Mouse (Mus musculus): ENCODE results near the gene Dlx1. TPM values are rescaled to one million over a fixed set of nuclear protein-coding genes. Genes with fewer than 3 reads are reported as not detected.

The Dlx1 gene
- polyA plus RNA-seq, 1 experiment: 0.64 TPM

- TF ChIP-seq MYOD1 (IDR thresholded peaks at IDR 0.05; ENCODE audit: control insufficient read depth in 1 of 3, insufficient read length in 2 of 3, low read depth in 2 of 3) (no peak), SRF (IDR thresholded peaks at IDR 0.05; ENCODE audit: control insufficient read depth, insufficient read length, low read depth) (no peak), E2F4 (IDR thresholded peaks at IDR 0.05; ENCODE audit: insufficient read depth) (no peak), TCF3 (IDR thresholded peaks at IDR 0.05; ENCODE audit: insufficient read length, low read depth) (no peak), MYOG (IDR thresholded peaks at IDR 0.05; ENCODE audit: control insufficient read depth in 1 of 3, insufficient read depth in 1 of 3, insufficient read length in 2 of 3, low read depth in 2 of 3) (no peak), REST (IDR thresholded peaks at IDR 0.05; ENCODE audit: insufficient read depth, insufficient read length) (no peak), POLR2AphosphoS2 (IDR thresholded peaks at IDR 0.05; ENCODE audit: insufficient read length, low read depth) (no peak)
- Histone ChIP-seq H3K27me3 (ENCODE audit: control insufficient read depth, insufficient read depth, insufficient read length) (no peaks in the 10 kb centered on the region), H3K4me2 (ENCODE audit: low read depth) (no peak overlapping the region), H3K79me2 (ENCODE audit: control insufficient read depth, insufficient read depth) (no peaks in the 10 kb centered on the region), H3ac (ENCODE audit: control insufficient read depth, insufficient read length) (no peak overlapping the region), H3K4me3 (no peak overlapping the region), H3K36me3 (ENCODE audit: control insufficient read depth, insufficient read depth) (no peaks in the 10 kb centered on the region)
Observed at GRCm38 (mm10) chr2:71491295-71491694, 36.6 kb upstream of the Dlx1 start.

GRCm38 (mm10) chr2:71493161-71493683 lies 34.7 kb upstream of the Dlx1 start:
- Histone ChIP-seq H3K36me3 (ENCODE audit: control insufficient read depth, insufficient read depth) (no peaks in the 10 kb centered on the region), H3K4me2 (ENCODE audit: low read depth) (no peak overlapping the region), H3K27me3 (ENCODE audit: control insufficient read depth, insufficient read depth, insufficient read length) (no peaks in the 10 kb centered on the region), H3ac (ENCODE audit: control insufficient read depth, insufficient read length) (no peak overlapping the region), H3K79me2 (ENCODE audit: control insufficient read depth, insufficient read depth) (no peaks in the 10 kb centered on the region), H3K4me3 (no peak overlapping the region)
- no peak for TF ChIP-seq TCF12 (IDR thresholded peaks at IDR 0.05; ENCODE audit: insufficient read depth, poor library complexity, severe bottlenecking)
- TF ChIP-seq TCF3 (IDR thresholded peaks at IDR 0.05; ENCODE audit: insufficient read length, low read depth): no peak
- TF ChIP-seq CEBPB (IDR thresholded peaks at IDR 0.05; ENCODE audit: insufficient read depth, poor library complexity, severe bottlenecking): no peak
- no peak for TF ChIP-seq MYOG (IDR thresholded peaks at IDR 0.05; ENCODE audit: control insufficient read depth in 1 of 3, insufficient read depth in 1 of 3, insufficient read length in 2 of 3, low read depth in 2 of 3)
- no peak for TF ChIP-seq USF1 (IDR thresholded peaks at IDR 0.05; ENCODE audit: low read depth)
- no peak for TF ChIP-seq SRF (IDR thresholded peaks at IDR 0.05; ENCODE audit: control insufficient read depth, insufficient read length, low read depth)
- no peak for TF ChIP-seq POLR2AphosphoS2 (IDR thresholded peaks at IDR 0.05; ENCODE audit: insufficient read length, low read depth)
- TF ChIP-seq E2F4 (IDR thresholded peaks at IDR 0.05; ENCODE audit: insufficient read depth): no peak
- no peak for TF ChIP-seq POLR2A (IDR thresholded peaks at IDR 0.05; ENCODE audit: insufficient read length, low read depth)
- TF ChIP-seq MAX (IDR thresholded peaks at IDR 0.05; ENCODE audit: low read depth): no peak
- no peak for TF ChIP-seq REST (IDR thresholded peaks at IDR 0.05; ENCODE audit: insufficient read depth, insufficient read length)
- no peak for TF ChIP-seq MYOD1 (IDR thresholded peaks at IDR 0.05; ENCODE audit: control insufficient read depth in 1 of 3, insufficient read length in 2 of 3, low read depth in 2 of 3)

GRCm38 (mm10) chr2:71494503-71494902 lies 33.4 kb upstream of the Dlx1 start:
- H3K4me2 ChIP-seq (ENCODE audit: low read depth): no peak overlapping the region
- H3ac ChIP-seq (ENCODE audit: control insufficient read depth, insufficient read length): no peak overlapping the region
- H3K79me2 ChIP-seq (ENCODE audit: control insufficient read depth, insufficient read depth): no peaks in the 10 kb centered on the region
- no peaks in the 10 kb centered on the region for H3K36me3 ChIP-seq (ENCODE audit: control insufficient read depth, insufficient read depth)
- no peak overlapping the region for H3K4me3 ChIP-seq
- no peaks in the 10 kb centered on the region for H3K27me3 ChIP-seq (ENCODE audit: control insufficient read depth, insufficient read depth, insufficient read length)
- TF ChIP-seq SRF (IDR thresholded peaks at IDR 0.05; ENCODE audit: control insufficient read depth, insufficient read length, low read depth) (no peak), REST (IDR thresholded peaks at IDR 0.05; ENCODE audit: insufficient read depth, insufficient read length) (no peak), POLR2AphosphoS2 (IDR thresholded peaks at IDR 0.05; ENCODE audit: insufficient read length, low read depth) (no peak), TCF12 (IDR thresholded peaks at IDR 0.05; ENCODE audit: insufficient read depth, poor library complexity, severe bottlenecking) (no peak), TCF3 (IDR thresholded peaks at IDR 0.05; ENCODE audit: insufficient read length, low read depth) (no peak), CEBPB (IDR thresholded peaks at IDR 0.05; ENCODE audit: insufficient read depth, poor library complexity, severe bottlenecking) (no peak), E2F4 (IDR thresholded peaks at IDR 0.05; ENCODE audit: insufficient read depth) (no peak), USF1 (IDR thresholded peaks at IDR 0.05; ENCODE audit: low read depth) (no peak), POLR2A (IDR thresholded peaks at IDR 0.05; ENCODE audit: insufficient read length, low read depth) (no peak), MYOG (IDR thresholded peaks at IDR 0.05; ENCODE audit: control insufficient read depth in 1 of 3, insufficient read depth in 1 of 3, insufficient read length in 2 of 3, low read depth in 2 of 3) (no peak), MAX (IDR thresholded peaks at IDR 0.05; ENCODE audit: low read depth) (no peak), MYOD1 (IDR thresholded peaks at IDR 0.05; ENCODE audit: control insufficient read depth in 1 of 3, insufficient read length in 2 of 3, low read depth in 2 of 3) (no peak)

GRCm38 (mm10) chr2:71494971-71495370 lies 32.9 kb upstream of the Dlx1 start:
- no peak overlapping the region for H3ac ChIP-seq (ENCODE audit: control insufficient read depth, insufficient read length)
- TF ChIP-seq POLR2AphosphoS2 (IDR thresholded peaks at IDR 0.05; ENCODE audit: insufficient read length, low read depth) (no peak), TCF3 (IDR thresholded peaks at IDR 0.05; ENCODE audit: insufficient read length, low read depth) (no peak), E2F4 (IDR thresholded peaks at IDR 0.05; ENCODE audit: insufficient read depth) (no peak), POLR2A (IDR thresholded peaks at IDR 0.05; ENCODE audit: insufficient read length, low read depth) (no peak), MYOD1 (IDR thresholded peaks at IDR 0.05; ENCODE audit: control insufficient read depth in 1 of 3, insufficient read length in 2 of 3, low read depth in 2 of 3) (no peak), TCF12 (IDR thresholded peaks at IDR 0.05; ENCODE audit: insufficient read depth, poor library complexity, severe bottlenecking) (no peak), CEBPB (IDR thresholded peaks at IDR 0.05; ENCODE audit: insufficient read depth, poor library complexity, severe bottlenecking) (no peak), USF1 (IDR thresholded peaks at IDR 0.05; ENCODE audit: low read depth) (no peak), REST (IDR thresholded peaks at IDR 0.05; ENCODE audit: insufficient read depth, insufficient read length) (no peak), SRF (IDR thresholded peaks at IDR 0.05; ENCODE audit: control insufficient read depth, insufficient read length, low read depth) (no peak), MAX (IDR thresholded peaks at IDR 0.05; ENCODE audit: low read depth) (no peak), MYOG (IDR thresholded peaks at IDR 0.05; ENCODE audit: control insufficient read depth in 1 of 3, insufficient read depth in 1 of 3, insufficient read length in 2 of 3, low read depth in 2 of 3) (no peak)
- no peak overlapping the region for H3K4me2 ChIP-seq (ENCODE audit: low read depth)
- no peaks in the 10 kb centered on the region for H3K27me3 ChIP-seq (ENCODE audit: control insufficient read depth, insufficient read depth, insufficient read length)
- no peaks in the 10 kb centered on the region for H3K79me2 ChIP-seq (ENCODE audit: control insufficient read depth, insufficient read depth)
- H3K36me3 ChIP-seq (ENCODE audit: control insufficient read depth, insufficient read depth): no peaks in the 10 kb centered on the region
- H3K4me3 ChIP-seq: no peak overlapping the region
